Mouse (Mus musculus) hindbrain, embryonic 14.5 days (tissue): Measurements from ENCODE around the gene Bbof1. TPM values are rescaled to one million over a fixed set of nuclear protein-coding genes. Genes with fewer than 3 reads are reported as not detected.

Experiments
- ATAC-seq: fragments of 200-750 bp; cut with Nextera tagmentation; 2 replicates; pipeline ENCODE4 v1.8.0; 2017; ENCODE audit warnings: moderate number of reproducible peaks, mild to moderate bottlenecking, moderate TSS enrichment, moderate library complexity; ENCODE audit not compliant: low FRiP score
- DNase-seq: peaks from one replicate; pipeline ENCODE4 v3.0.0-alpha.2; 2015; ENCODE audit warnings: low spot score
- H3K27ac ChIP-seq: fragments of 300-500 bp; sonication (generic); 2 replicates; pipeline ENCODE4 v1.5.1; 2014; ENCODE audit warnings: mild to moderate bottlenecking, moderate library complexity
- H3K27me3 ChIP-seq: fragments of 300-500 bp; sonication (generic); 2 replicates; pipeline ENCODE4 v1.6.1; 2014; ENCODE audit warnings: mild to moderate bottlenecking, low read length, mixed read lengths; ENCODE audit not compliant: control insufficient read depth, insufficient read depth
- H3K36me3 ChIP-seq: fragments of 300-500 bp; sonication (generic); replicated peaks from 2 replicates; pipeline ENCODE4 v1.6.1; 2014; ENCODE audit not compliant: control insufficient read depth, insufficient read depth
- H3K4me1 ChIP-seq: fragments of 300-500 bp; sonication (generic); replicated peaks from 2 replicates; pipeline ENCODE4 v1.6.1; 2014; ENCODE audit warnings: antibody characterized with exemption, low read length, mixed read lengths; ENCODE audit not compliant: control insufficient read depth, insufficient read depth
- H3K4me2 ChIP-seq: fragments of 300-500 bp; sonication (generic); replicated peaks from 2 replicates; pipeline ENCODE4 v1.6.1; 2014; ENCODE audit warnings: mild to moderate bottlenecking, moderate library complexity
- H3K4me3 ChIP-seq: fragments of 300-500 bp; sonication (generic); replicated peaks from 2 replicates; pipeline ENCODE4 v1.5.1; 2014; ENCODE audit warnings: mild to moderate bottlenecking, low read length
- H3K9ac ChIP-seq: fragments of 300-500 bp; sonication (generic); 2 replicates; pipeline ENCODE4 v1.6.1; 2014
- H3K9me3 ChIP-seq: fragments of 300-500 bp; sonication (generic); 2 replicates; pipeline ENCODE4 v1.6.1; 2016; ENCODE audit warnings: low read length; ENCODE audit not compliant: control insufficient read depth
- WGBS: fragments of 180-500 bp; shearing (Covaris S2); extraction: QIAGEN DNeasy Blood & Tissue Kit; methylation state at CpG from one replicate; pipeline ENCODE4 v1.1.7; 2014; 5-methylcytosine and 5-hydroxymethylcytosine counted together
- polyA plus RNA-seq: library from polyadenylated mRNA; unstranded; fragments of >200 nt; fragmentation: Nextera tagmentation; extraction: Ambion mirVana; gene quantifications from 2 replicates; pipeline ENCODE4 v1.2.1, GENCODE M21; 2014

The Bbof1 gene
- 2.6 and 3.0 TPM in 2 replicates for polyA plus RNA-seq

DNA sequence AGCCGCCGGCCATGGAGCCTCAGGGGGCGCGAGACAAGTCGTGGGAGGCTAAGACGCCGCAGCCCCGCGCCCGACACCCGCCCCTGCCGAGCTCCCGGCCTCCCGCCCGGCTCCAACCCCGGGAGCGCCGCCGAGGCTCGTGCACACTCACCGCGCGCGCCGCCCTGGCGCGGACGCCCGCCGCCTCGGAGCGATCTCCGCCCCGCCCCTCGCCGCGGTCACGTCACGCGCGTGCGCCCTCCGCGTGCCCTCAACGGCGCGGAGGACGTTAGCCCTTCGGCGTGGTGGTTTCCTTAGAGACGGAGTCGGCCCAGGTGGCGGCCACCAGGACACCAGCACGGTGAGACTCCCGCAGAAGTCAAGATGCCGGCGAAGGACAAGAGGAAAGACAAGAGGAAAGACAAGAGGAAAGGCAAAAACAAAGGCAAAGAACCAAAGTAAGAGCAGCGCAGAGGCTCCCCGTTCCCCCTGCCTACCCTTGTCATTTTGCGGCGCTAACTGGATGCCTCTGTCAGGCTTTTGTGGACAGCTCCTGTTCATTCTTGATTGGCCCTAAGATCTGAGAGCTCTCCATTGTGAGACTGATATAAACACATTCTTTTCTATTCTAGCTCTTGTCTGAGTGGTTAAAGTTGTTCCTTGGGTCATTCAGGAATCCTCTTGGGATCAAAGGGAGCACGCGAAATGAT lies at the start of gene Bbof1, which contains the start of gene Entpd5:
TSS of gene Bbof1 (plus strand) at position 253 of the 689 bp plus-strand sequence.
TSS of gene Entpd5 (minus strand) at position 211 of the 689 bp plus-strand sequence.
- Histone ChIP-seq H3K36me3 (no peaks in the 10 kb centered on the region), H3K4me3 (peak within 1 kb of the TSS; percentile 83), H3K4me2 (peak within 1 kb of the TSS; percentile 71), H3K4me1 (peaks cover 8% of the 10 kb centered on the region; the same call in 1 of the 2 replicates), H3K9me3 (no peaks in the 10 kb centered on the region), H3K9ac (peak within 1 kb of the TSS; percentile 77), H3K27me3 (no peaks in the 10 kb centered on the region), H3K27ac (peak within 1 kb of the TSS; percentile 92)
- peak; percentile 94 for ATAC-seq
- under 1% methylated on average over 62 of the region's 63 CpGs for WGBS
- DNase-seq: peak; percentile 95

GRCm38 (mm10) chr12:84361555-84362489 lies 47.0 kb upstream of the Bbof1 start, which contains the start of the genes Coq6 and Fam161b:
TSS of gene Coq6 (plus strand) at chr12:84361657.
TSS of gene Fam161b (minus strand) at chr12:84361833.
- no peaks in the 10 kb centered on the region for H3K9me3 ChIP-seq
- peaks cover 13% of the 10 kb centered on the region for H3K36me3 ChIP-seq
- peak within 1 kb of the TSS; percentile 60 for H3K27ac ChIP-seq
- H3K9ac ChIP-seq: peak within 1 kb of the TSS; percentile 82
- H3K4me3 ChIP-seq: peak within 1 kb of the TSS; percentile 75
- no peaks in the 10 kb centered on the region for H3K27me3 ChIP-seq
- peak within 1 kb of the TSS; percentile 67 for H3K4me2 ChIP-seq
- peaks cover 18% of the 10 kb centered on the region for H3K4me1 ChIP-seq
- peak; percentile 98 for DNase-seq
- under 1% methylated on average over 51 of the region's 51 CpGs for WGBS
- ATAC-seq: peak; percentile 99

DNA sequence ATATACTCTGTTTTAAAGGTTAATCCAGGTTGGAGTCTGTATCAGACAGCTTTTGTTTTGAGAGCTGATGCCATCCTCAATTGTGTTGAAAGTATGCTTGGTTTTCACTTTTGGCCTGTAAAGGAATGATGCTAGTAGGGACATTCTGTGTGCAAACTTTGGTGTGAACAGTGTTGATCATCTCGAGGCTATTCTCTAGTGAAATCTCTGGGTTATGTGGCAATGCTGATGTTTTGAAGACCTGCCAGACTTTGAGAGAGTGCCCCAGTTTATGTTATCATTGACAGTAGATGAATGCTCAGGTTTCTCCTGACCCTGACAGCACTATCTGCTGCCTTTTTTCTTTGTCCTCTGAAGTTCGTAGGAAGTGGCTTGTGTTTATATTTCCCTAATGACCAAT lies 46.0 kb upstream of the Bbof1 start:
- H3K4me2 ChIP-seq: peak overlapping the region; percentile 67
- ATAC-seq (no peak), DNase-seq (no peak)
- H3K36me3 ChIP-seq: peaks cover 13% of the 10 kb centered on the region
- H3K27me3 ChIP-seq: no peaks in the 10 kb centered on the region
- peak overlapping the region; percentile 82; the same call in 1 of the 2 replicates for H3K9ac ChIP-seq
- no peak overlapping the region for H3K27ac ChIP-seq
- 74% methylated on average over 2 of the region's 2 CpGs for WGBS
- H3K4me3 ChIP-seq: peak overlapping the region; percentile 75
- peaks cover 18% of the 10 kb centered on the region for H3K4me1 ChIP-seq
- H3K9me3 ChIP-seq: no peaks in the 10 kb centered on the region

- H3K27ac ChIP-seq: no peak overlapping the region
- H3K4me3 ChIP-seq: no peak overlapping the region
- H3K4me2 ChIP-seq: no peak overlapping the region
- no peaks in the 10 kb centered on the region for H3K9me3 ChIP-seq
- no peak for ATAC-seq
- 89% methylated on average over 9 of the region's 9 CpGs for WGBS
- H3K9ac ChIP-seq: no peak overlapping the region
- peaks cover 26% of the 10 kb centered on the region for H3K36me3 ChIP-seq
- peaks cover 18% of the 10 kb centered on the region for H3K4me1 ChIP-seq
- DNase-seq: no peak
- no peaks in the 10 kb centered on the region for H3K27me3 ChIP-seq
Measured at GRCm38 (mm10) chr12:84364291-84364690, 44.6 kb upstream of the Bbof1 start.

DNA sequence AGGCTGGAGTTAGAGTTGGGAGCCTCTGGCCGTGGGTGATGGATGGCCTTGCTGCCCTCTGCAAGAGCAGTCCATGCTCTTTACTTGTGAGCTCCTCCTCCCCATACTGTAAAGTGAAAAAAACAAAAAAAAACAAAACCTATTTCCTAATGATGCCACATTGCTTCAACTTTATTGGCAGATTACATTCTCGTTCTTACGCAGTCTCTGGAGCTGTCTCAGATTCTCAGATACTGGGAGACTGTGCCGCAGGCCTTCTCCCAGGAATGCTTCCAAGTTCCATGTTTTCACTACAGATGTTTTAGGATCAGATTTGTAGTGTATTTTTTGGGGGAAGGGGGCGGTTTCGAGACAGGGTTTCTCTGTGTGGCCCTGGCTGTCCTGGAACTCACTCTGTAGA lies 43.7 kb upstream of the Bbof1 start:
- H3K4me2 ChIP-seq: no peak overlapping the region
- DNase-seq (no peak), ATAC-seq (no peak)
- H3K27ac ChIP-seq: no peak overlapping the region
- no peak overlapping the region for H3K4me3 ChIP-seq
- H3K4me1 ChIP-seq: peaks cover 18% of the 10 kb centered on the region
- no peak overlapping the region for H3K9ac ChIP-seq
- 94% methylated on average over 6 of the region's 6 CpGs for WGBS
- H3K27me3 ChIP-seq: no peaks in the 10 kb centered on the region
- peaks cover 34% of the 10 kb centered on the region for H3K36me3 ChIP-seq
- H3K9me3 ChIP-seq: no peaks in the 10 kb centered on the region

- Histone ChIP-seq H3K4me3 (no peak overlapping the region), H3K4me1 (peaks cover 12% of the 10 kb centered on the region), H3K27me3 (no peaks in the 10 kb centered on the region), H3K9ac (no peak overlapping the region), H3K36me3 (peaks cover 53% of the 10 kb centered on the region), H3K9me3 (no peaks in the 10 kb centered on the region), H3K4me2 (no peak overlapping the region), H3K27ac (no peak overlapping the region)
- ATAC-seq (no peak), DNase-seq (no peak)
- 73% methylated on average over 9 of the region's 9 CpGs for WGBS
Measured at GRCm38 (mm10) chr12:84366971-84367370, 41.9 kb upstream of the Bbof1 start.

DNA sequence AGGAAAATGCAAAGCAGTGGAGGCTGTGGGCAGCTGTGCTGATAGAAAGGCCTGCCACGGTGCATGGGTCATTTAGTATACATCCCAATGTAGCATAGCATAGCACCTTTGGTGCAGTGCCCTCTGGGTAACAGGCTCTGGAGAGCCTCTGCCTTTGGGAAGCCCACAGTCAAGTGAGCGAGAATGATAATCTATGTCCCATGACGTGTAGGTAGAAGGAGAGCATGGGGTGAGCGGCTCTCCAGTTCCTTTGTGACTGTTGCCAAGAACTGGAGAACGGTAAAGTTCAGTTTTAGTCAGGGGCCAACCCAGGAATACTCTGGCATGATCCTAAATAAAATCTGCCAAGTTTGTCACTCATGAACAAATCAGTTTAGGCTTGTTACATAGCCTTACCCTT lies 37.2 kb upstream of the Bbof1 start:
- Histone ChIP-seq H3K4me3 (no peak overlapping the region), H3K4me1 (no peaks in the 10 kb centered on the region), H3K27me3 (no peaks in the 10 kb centered on the region), H3K36me3 (peaks cover 90% of the 10 kb centered on the region), H3K4me2 (no peak overlapping the region), H3K9ac (no peak overlapping the region), H3K9me3 (no peaks in the 10 kb centered on the region), H3K27ac (no peak overlapping the region)
- no peak for ATAC-seq
- WGBS: 94% methylated on average over 5 of the region's 5 CpGs
- DNase-seq: no peak

GRCm38 (mm10) chr12:84373831-84374481 lies 34.9 kb upstream of the Bbof1 start:
- no peak overlapping the region for H3K27ac ChIP-seq
- no peaks in the 10 kb centered on the region for H3K27me3 ChIP-seq
- H3K4me3 ChIP-seq: no peak overlapping the region
- 86% methylated on average over 6 of the region's 6 CpGs for WGBS
- no peaks in the 10 kb centered on the region for H3K4me1 ChIP-seq
- H3K36me3 ChIP-seq: peaks cover 79% of the 10 kb centered on the region
- no peaks in the 10 kb centered on the region for H3K9me3 ChIP-seq
- no peak overlapping the region for H3K9ac ChIP-seq
- no peak for DNase-seq
- H3K4me2 ChIP-seq: no peak overlapping the region
- no peak for ATAC-seq

GRCm38 (mm10) chr12:84382369-84382768 lies 26.5 kb upstream of the Bbof1 start:
- 90% methylated on average over 4 of the region's 4 CpGs for WGBS

More at GRCm38 (mm10) chr12:84382369-84382768, 26.5 kb upstream of the Bbof1 start:
- Histone ChIP-seq H3K9me3 (no peaks in the 10 kb centered on the region), H3K4me2 (no peak overlapping the region), H3K4me3 (no peak overlapping the region), H3K27ac (no peak overlapping the region), H3K9ac (no peak overlapping the region), H3K27me3 (no peaks in the 10 kb centered on the region), H3K36me3 (peaks cover 12% of the 10 kb centered on the region), H3K4me1 (no peaks in the 10 kb centered on the region)
- ATAC-seq: no peak
- DNase-seq: no peak
